Mouse (Mus musculus): ENCODE measurements around the gene Taf12. TPM values are rescaled to one million over a fixed set of nuclear protein-coding genes. Genes with fewer than 3 reads are reported as not detected.
A peak's percentile ranks its signal among the peaks of the same experiment; 100 is the strongest.

The Taf12 gene
- total and polyA plus RNA-seq, 3 experiments = 62.6 to 76.4 TPM; not detected in 1

- TF ChIP-seq MAFK (IDR thresholded peaks at IDR 0.05; ENCODE audit: borderline replicate concordance, low read depth, low read length) (no peak), JUND (IDR thresholded peaks at IDR 0.05; ENCODE audit: low read depth, low read length) (no peak), USF1 (IDR thresholded peaks at IDR 0.05; ENCODE audit: low read depth, low read length) (no peak), SMC3 (IDR thresholded peaks at IDR 0.05; ENCODE audit: low read depth, low read length) (no peak), POLR2AphosphoS2 (IDR thresholded peaks at IDR 0.05; ENCODE audit: low read length) (no peak), ZC3H11A (IDR thresholded peaks at IDR 0.05; ENCODE audit: low read depth, low read length) (no peak), ZMIZ1 (IDR thresholded peaks at IDR 0.05; ENCODE audit: low read depth, low read length) (no peak), EP300 (IDR thresholded peaks at IDR 0.05; ENCODE audit: low read depth in 1 of 2, low read length in 2 of 2) (peak in 1 of 2 experiments; percentile 33; a peak in 2 of 4 replicates), SIN3A (IDR thresholded peaks at IDR 0.05; ENCODE audit: low read length) (peak; percentile 64), POLR2AphosphoS5 (IDR thresholded peaks at IDR 0.05; ENCODE audit: borderline replicate concordance, low read depth, low read length) (no peak), ZNF384 (IDR thresholded peaks at IDR 0.05; ENCODE audit: low read depth, low read length) (peak; percentile 10; the same call in 1 of the 2 replicates), HCFC1 (IDR thresholded peaks at IDR 0.05; ENCODE audit: low read depth, low read length) (no peak), GABPA (IDR thresholded peaks at IDR 0.05; ENCODE audit: low read depth, low read length) (no peak), TBP (IDR thresholded peaks at IDR 0.05; ENCODE audit: low read depth, low read length) (no peak), TAL1 (IDR thresholded peaks at IDR 0.05; ENCODE audit: low read length) (peak; percentile 49), ZKSCAN1 (IDR thresholded peaks at IDR 0.05; ENCODE audit: low read depth, low read length) (no peak), RAD21 (IDR thresholded peaks at IDR 0.05; ENCODE audit: low read depth, low read length) (no peak)
These were observed 20.6 kb upstream of the Taf12 start (continued) for GRCm38 (mm10) chr4:132253622-132254021.

- DNase-seq (ENCODE audit: low read depth, low spot score) = peak; percentile 50
- H3K9me3 ChIP-seq (replicated peaks; ENCODE audit: insufficient read depth, low read length) = no peaks in the 10 kb centered on the region
- no peak overlapping the region for H3K4me3 ChIP-seq (ENCODE audit: control insufficient read depth in 1 of 2, insufficient read depth in 1 of 2, low read depth in 2 of 2, low read length in 2 of 2)
- H3K4me1 ChIP-seq (ENCODE audit: control insufficient read depth in 1 of 2, insufficient read depth in 2 of 2, low read length in 2 of 2) = peaks cover 8 to 22% of the 10 kb centered on the region in 2 experiments
- H3K27ac ChIP-seq (ENCODE audit: control insufficient read depth, low read depth, low read length) = no peak overlapping the region
- peaks cover 0 to 17% of the 10 kb centered on the region in 2 experiments; a peak in 2 of 4 replicates for H3K36me3 ChIP-seq (ENCODE audit: control insufficient read depth in 1 of 2, insufficient read depth in 2 of 2, low read length in 2 of 2)
- H3K79me2 ChIP-seq (ENCODE audit: control insufficient read depth, insufficient read depth, low read length, poor library complexity) = peaks cover 27% of the 10 kb centered on the region
- H3K9ac ChIP-seq (ENCODE audit: control insufficient read depth, low read depth, low read length, poor library complexity, severe bottlenecking) = no peak overlapping the region
- no peaks in the 10 kb centered on the region for H3K27me3 ChIP-seq (ENCODE audit: control insufficient read depth in 1 of 2, insufficient read depth in 2 of 2, low read length in 2 of 2)
- peak in 2 of 3 experiments; percentile 34 to 35; a peak in 4 of 6 replicates for TF ChIP-seq CTCF (IDR thresholded peaks at IDR 0.05 in 2 of 3, conservative IDR thresholded peaks at IDR 0.05 in 1 of 3; ENCODE audit: control insufficient read depth in 1 of 3, insufficient read depth in 1 of 3, low read depth in 2 of 3, low read length in 3 of 3, poor library complexity in 1 of 3, severe bottlenecking in 1 of 3)
- TF ChIP-seq MAX (IDR thresholded peaks at IDR 0.05; ENCODE audit: low read length) = no peak
- no peak for TF ChIP-seq MAZ (IDR thresholded peaks at IDR 0.05; ENCODE audit: low read depth, low read length)
- TF ChIP-seq CHD1 (IDR thresholded peaks at IDR 0.05; ENCODE audit: low read depth, low read length) = no peak
- TF ChIP-seq MYC (IDR thresholded peaks at IDR 0.05; ENCODE audit: low read depth, low read length) = peak; percentile 38; the same call in 1 of the 2 replicates
- TF ChIP-seq E2F4 (IDR thresholded peaks at IDR 0.05; ENCODE audit: borderline replicate concordance, low read depth, low read length) = no peak
- TF ChIP-seq RAD21 (IDR thresholded peaks at IDR 0.05; ENCODE audit: low read depth, low read length) = peak; percentile 13; the same call in 1 of the 2 replicates
- TF ChIP-seq TBP (IDR thresholded peaks at IDR 0.05; ENCODE audit: low read depth, low read length) = no peak
- peak; percentile 26 for TF ChIP-seq ZNF384 (IDR thresholded peaks at IDR 0.05; ENCODE audit: low read depth, low read length)
These were observed 19.2 kb upstream of the Taf12 start for GRCm38 (mm10) chr4:132254986-132255385.

Measured in MEL (cell line).